Mouse (Mus musculus) hindbrain, embryonic 11.5 days (tissue): ENCODE measurements around the gene Grm1. TPM values are rescaled to one million over a fixed set of nuclear protein-coding genes. Genes with fewer than 3 reads are reported as not detected.
"Not testable (repeated sequence)": the region's sequence is repeated elsewhere in the genome, so short reads cannot be mapped to it uniquely, and the experiment has no call there.

ENCODE experiments used
- ATAC-seq: fragments of 200-750 bp; cut with Nextera tagmentation; 2 replicates; pipeline ENCODE4 v1.8.0; 2017; ENCODE audit warnings: mild to moderate bottlenecking, moderate TSS enrichment, moderate library complexity; ENCODE audit not compliant: low FRiP score
- DNase-seq: peaks from one replicate; pipeline ENCODE4 v3.0.0-alpha.2; 2015; ENCODE audit warnings: low spot score
- H3K27ac ChIP-seq: fragments of 300-500 bp; sonication (generic); 2 replicates; pipeline ENCODE4 v1.5.1; 2014; ENCODE audit warnings: mild to moderate bottlenecking, low read depth, low read length
- H3K27me3 ChIP-seq: fragments of 300-500 bp; sonication (generic); 2 replicates; pipeline ENCODE4 v1.6.1; 2014; ENCODE audit warnings: mild to moderate bottlenecking, low read length, moderate library complexity, mixed read lengths; ENCODE audit not compliant: control insufficient read depth, insufficient read depth
- H3K36me3 ChIP-seq: fragments of 300-500 bp; sonication (generic); 2 replicates; pipeline ENCODE4 v1.6.1; 2014; ENCODE audit warnings: mild to moderate bottlenecking, low read length, moderate library complexity, mixed read lengths; ENCODE audit not compliant: control insufficient read depth, insufficient read depth
- H3K4me1 ChIP-seq: fragments of 300-500 bp; sonication (generic); replicated peaks from 2 replicates; pipeline ENCODE4 v1.6.1; 2014; ENCODE audit warnings: low read length, mixed read lengths; ENCODE audit not compliant: control insufficient read depth, insufficient read depth
- H3K4me2 ChIP-seq: fragments of 300-500 bp; sonication (generic); replicated peaks from 2 replicates; pipeline ENCODE4 v1.6.1; 2014; ENCODE audit warnings: mild to moderate bottlenecking, low read depth, low read length
- H3K4me3 ChIP-seq: fragments of 300-500 bp; sonication (generic); 2 replicates; pipeline ENCODE4 v1.5.1; 2014; ENCODE audit warnings: low read depth, low read length
- H3K9ac ChIP-seq: fragments of 300-500 bp; sonication (generic); 2 replicates; pipeline ENCODE4 v1.6.1; 2014; ENCODE audit warnings: low read depth, low read length
- H3K9me3 ChIP-seq: fragments of 300-500 bp; sonication (generic); 2 replicates; pipeline ENCODE4 v1.6.1; 2016; ENCODE audit warnings: low read length; ENCODE audit not compliant: control insufficient read depth
- WGBS: fragments of 180-500 bp; shearing (Covaris S2); extraction: QIAGEN DNeasy Blood & Tissue Kit; methylation state at CpG from one replicate; pipeline ENCODE4 v1.1.7; 2014; 5-methylcytosine and 5-hydroxymethylcytosine counted together
- polyA plus RNA-seq: library from polyadenylated mRNA; unstranded; fragments of >200 nt; fragmentation: Nextera tagmentation; extraction: Ambion mirVana; gene quantifications from 2 replicates; pipeline ENCODE4 v1.2.1, GENCODE M21; 2014

The Grm1 gene
- polyA plus RNA-seq, 1 experiment from 2014 or later = not detected

GRCm38 (mm10) chr10:11061318-11062071, 20.7 kb downstream of the Grm1 start:
- H3K27me3 ChIP-seq = no peaks in the 10 kb centered on the region
- ATAC-seq = no peak
- WGBS = 78% methylated on average over 10 of the region's 10 CpGs

GRCm38 (mm10) chr10:11049361-11049760, 32.8 kb downstream of the Grm1 start:
- DNase-seq (no peak), ATAC-seq (no peak)
- Histone ChIP-seq H3K27me3 (no peaks in the 10 kb centered on the region), H3K4me1 (no peaks in the 10 kb centered on the region), H3K9ac (no peak overlapping the region), H3K27ac (no peak overlapping the region), H3K36me3 (no peaks in the 10 kb centered on the region), H3K4me2 (no peak overlapping the region), H3K4me3 (no peak overlapping the region), H3K9me3 (no peaks in the 10 kb centered on the region)
- 84% methylated on average over 7 of the region's 7 CpGs for WGBS

More at GRCm38 (mm10) chr10:11061318-11062071, 20.7 kb downstream of the Grm1 start:
- Histone ChIP-seq H3K4me1 (no peaks in the 10 kb centered on the region), H3K27ac (no peak overlapping the region), H3K4me2 (no peak overlapping the region), H3K9me3 (no peaks in the 10 kb centered on the region), H3K36me3 (no peaks in the 10 kb centered on the region), H3K9ac (no peak overlapping the region), H3K4me3 (no peak overlapping the region)
- no peak for DNase-seq

- not testable (repeated sequence) for H3K4me2 ChIP-seq, H3K27ac ChIP-seq, H3K9ac ChIP-seq, H3K27me3 ChIP-seq, H3K36me3 ChIP-seq, H3K4me3 ChIP-seq, DNase-seq, ATAC-seq, H3K9me3 ChIP-seq, H3K4me1 ChIP-seq
- 62% methylated on average over 13 of the region's 13 CpGs for WGBS
These were observed 36.7 kb downstream of the Grm1 start for GRCm38 (mm10) chr10:11045421-11045820.

- Histone ChIP-seq H3K27me3 (no peaks in the 10 kb centered on the region), H3K27ac (no peak overlapping the region), H3K4me3 (no peak overlapping the region), H3K9ac (no peak overlapping the region), H3K9me3 (no peaks in the 10 kb centered on the region), H3K4me2 (no peak overlapping the region), H3K4me1 (no peaks in the 10 kb centered on the region), H3K36me3 (no peaks in the 10 kb centered on the region)
- ATAC-seq = no peak
- no peak for DNase-seq
- 97% methylated on average over 1 of the region's 1 CpGs for WGBS
These were observed 37.6 kb downstream of the Grm1 start for GRCm38 (mm10) chr10:11044455-11045106.

- Histone ChIP-seq H3K4me3 (no peak overlapping the region), H3K9ac (no peak overlapping the region), H3K9me3 (no peaks in the 10 kb centered on the region), H3K27ac (no peak overlapping the region), H3K4me1 (no peaks in the 10 kb centered on the region), H3K36me3 (no peaks in the 10 kb centered on the region), H3K27me3 (no peaks in the 10 kb centered on the region), H3K4me2 (no peak overlapping the region)
- DNase-seq (no peak), ATAC-seq (no peak)
These were observed 42.8 kb downstream of the Grm1 start for GRCm38 (mm10) chr10:11039323-11039722.

GRCm38 (mm10) chr10:11032221-11032620, 49.9 kb downstream of the Grm1 start:
- 58% methylated on average over 2 of the region's 2 CpGs for WGBS

GRCm38 (mm10) chr10:11025764-11026518, 56.2 kb downstream of the Grm1 start:
- no peaks in the 10 kb centered on the region for H3K4me1 ChIP-seq
- no peak overlapping the region for H3K9ac ChIP-seq
- peak; percentile 41 for DNase-seq
- ATAC-seq = peak; percentile 88
- whole genome bisulfite sequencing = 20% methylated on average over 6 of the region's 6 CpGs
- H3K9me3 ChIP-seq = no peaks in the 10 kb centered on the region
- no peak overlapping the region for H3K4me3 ChIP-seq
- no peaks in the 10 kb centered on the region for H3K36me3 ChIP-seq
- no peaks in the 10 kb centered on the region for H3K27me3 ChIP-seq
- H3K4me2 ChIP-seq = no peak overlapping the region
- no peak overlapping the region for H3K27ac ChIP-seq

More at GRCm38 (mm10) chr10:11032221-11032620, 49.9 kb downstream of the Grm1 start:
- Histone ChIP-seq H3K36me3 (no peaks in the 10 kb centered on the region), H3K4me2 (no peak overlapping the region), H3K9me3 (no peaks in the 10 kb centered on the region), H3K9ac (no peak overlapping the region), H3K27me3 (no peaks in the 10 kb centered on the region), H3K4me1 (no peaks in the 10 kb centered on the region), H3K27ac (no peak overlapping the region), H3K4me3 (no peak overlapping the region)
- DNase-seq (no peak), ATAC-seq (no peak)

GRCm38 (mm10) chr10:11018970-11019531, 63.1 kb downstream of the Grm1 start:
- Histone ChIP-seq H3K9me3 (no peaks in the 10 kb centered on the region), H3K27me3 (no peaks in the 10 kb centered on the region), H3K9ac (no peak overlapping the region), H3K36me3 (no peaks in the 10 kb centered on the region), H3K27ac (no peak overlapping the region), H3K4me3 (no peak overlapping the region), H3K4me2 (no peak overlapping the region), H3K4me1 (no peaks in the 10 kb centered on the region)
- DNase-seq = no peak
- WGBS = 74% methylated on average over 2 of the region's 2 CpGs
- ATAC-seq = no peak
